Mouse (Mus musculus) heart, embryonic 12.5 days (tissue): ENCODE results near the gene Gm45233. TPM values are rescaled to one million over a fixed set of nuclear protein-coding genes. Genes with fewer than 3 reads are reported as not detected.

Experiments used
- ATAC-seq: fragments of 200-750 bp; cut with Nextera tagmentation; 2 replicates; pipeline ENCODE4 v1.8.0; 2017; ENCODE audit warnings: moderate TSS enrichment, moderate library complexity; ENCODE audit not compliant: insufficient number of reproducible peaks, low FRiP score
- H3K27ac ChIP-seq: fragments of 300-500 bp; sonication (generic); 2 replicates; pipeline ENCODE4 v1.5.1; 2016; ENCODE audit warnings: mild to moderate bottlenecking, moderate library complexity; ENCODE audit not compliant: poor library complexity, severe bottlenecking
- H3K27me3 ChIP-seq: fragments of 300-500 bp; sonication (generic); replicated peaks from 2 replicates; pipeline ENCODE4 v1.6.1; 2016; ENCODE audit warnings: mild to moderate bottlenecking, moderate library complexity
- H3K36me3 ChIP-seq: fragments of 300-500 bp; sonication (generic); 2 replicates; pipeline ENCODE4 v1.6.1; 2016; ENCODE audit warnings: mild to moderate bottlenecking, moderate library complexity
- H3K4me1 ChIP-seq: fragments of 300-500 bp; sonication (generic); replicated peaks from 2 replicates; pipeline ENCODE4 v1.6.1; 2016; ENCODE audit warnings: mild to moderate bottlenecking
- H3K4me2 ChIP-seq: fragments of 300-500 bp; sonication (generic); 2 replicates; pipeline ENCODE4 v1.6.1; 2016; ENCODE audit warnings: mild to moderate bottlenecking, moderate library complexity
- H3K4me3 ChIP-seq: fragments of 300-500 bp; sonication (generic); 2 replicates; pipeline ENCODE4 v1.5.1; 2016; ENCODE audit warnings: mild to moderate bottlenecking
- H3K9ac ChIP-seq: fragments of 300-500 bp; sonication (generic); 2 replicates; pipeline ENCODE4 v1.6.1; 2016; ENCODE audit warnings: mild to moderate bottlenecking, moderate library complexity
- H3K9me3 ChIP-seq: fragments of 300-500 bp; sonication (generic); replicated peaks from 2 replicates; pipeline ENCODE4 v1.6.1; 2016; ENCODE audit warnings: mild to moderate bottlenecking, moderate library complexity
- WGBS: fragments of 180-500 bp; shearing (Covaris S2); methylation state at CpG from one replicate; pipeline ENCODE4 v1.1.7; 2016; 5-methylcytosine and 5-hydroxymethylcytosine counted together
- polyA plus RNA-seq: library from polyadenylated mRNA; unstranded; fragments of >200 nt; fragmentation: Nextera tagmentation; extraction: Ambion mirVana; gene quantifications from 2 replicates; pipeline ENCODE4 v1.2.1, GENCODE M21; 2016

The Gm45233 gene
- polyA plus RNA-seq, 1 experiment from 2014 or later: not detected

- Histone ChIP-seq H3K4me2 (no peak overlapping the region), H3K9ac (no peak overlapping the region), H3K36me3 (no peaks in the 10 kb centered on the region), H3K4me1 (peaks cover 12% of the 10 kb centered on the region), H3K27ac (no peak overlapping the region), H3K9me3 (no peaks in the 10 kb centered on the region), H3K27me3 (peaks cover 75% of the 10 kb centered on the region), H3K4me3 (no peak overlapping the region)
- no peak for ATAC-seq
- 9% methylated on average over 23 of the region's 23 CpGs for WGBS
Measured at GRCm38 (mm10) chr7:43475706-43476105, 31.8 kb downstream of the Gm45233 start.

GRCm38 (mm10) chr7:43476376-43476775, 32.4 kb downstream of the Gm45233 start:
- H3K4me1 ChIP-seq: peaks cover 12% of the 10 kb centered on the region
- H3K4me3 ChIP-seq: 0 out of 2 replicates have a peak overlapping the region, but pooled peaks have one; percentile 3
- no peak for ATAC-seq
- no peak overlapping the region for H3K27ac ChIP-seq
- H3K4me2 ChIP-seq: peak overlapping the region; percentile 29
- no peaks in the 10 kb centered on the region for H3K36me3 ChIP-seq
- H3K9ac ChIP-seq: 0 out of 2 replicates have a peak overlapping the region, but pooled peaks have one; percentile 15
- peaks cover 75% of the 10 kb centered on the region for H3K27me3 ChIP-seq
- no peaks in the 10 kb centered on the region for H3K9me3 ChIP-seq
- WGBS: 2% methylated on average over 13 of the region's 13 CpGs

- no peak overlapping the region for H3K4me3 ChIP-seq
- peaks cover 13% of the 10 kb centered on the region for H3K4me1 ChIP-seq
- H3K4me2 ChIP-seq: no peak overlapping the region
- no peaks in the 10 kb centered on the region for H3K36me3 ChIP-seq
- H3K9me3 ChIP-seq: no peaks in the 10 kb centered on the region
- WGBS: 53% methylated on average over 3 of the region's 3 CpGs
- peaks cover 41% of the 10 kb centered on the region for H3K27me3 ChIP-seq
- no peak overlapping the region for H3K9ac ChIP-seq
- no peak overlapping the region for H3K27ac ChIP-seq
- no peak for ATAC-seq
Measured at GRCm38 (mm10) chr7:43481191-43481590, 37.3 kb downstream of the Gm45233 start.

GRCm38 (mm10) chr7:43482090-43482716, 38.3 kb downstream of the Gm45233 start:
- WGBS: 61% methylated on average over 8 of the region's 8 CpGs
- H3K4me3 ChIP-seq: no peak overlapping the region
- peaks cover 5% of the 10 kb centered on the region for H3K4me1 ChIP-seq
- H3K36me3 ChIP-seq: no peaks in the 10 kb centered on the region
- H3K9me3 ChIP-seq: no peaks in the 10 kb centered on the region
- H3K4me2 ChIP-seq: no peak overlapping the region
- ATAC-seq: no peak
- no peak overlapping the region for H3K9ac ChIP-seq
- peaks cover 38% of the 10 kb centered on the region for H3K27me3 ChIP-seq
- no peak overlapping the region for H3K27ac ChIP-seq

- 12% methylated on average over 10 of the region's 10 CpGs for WGBS
- H3K36me3 ChIP-seq: no peaks in the 10 kb centered on the region
- no peak overlapping the region for H3K27ac ChIP-seq
- no peak for ATAC-seq
- no peak overlapping the region for H3K4me2 ChIP-seq
- H3K9me3 ChIP-seq: no peaks in the 10 kb centered on the region
- H3K4me3 ChIP-seq: no peak overlapping the region
- H3K4me1 ChIP-seq: peaks cover 5% of the 10 kb centered on the region
- no peak overlapping the region for H3K9ac ChIP-seq
- H3K27me3 ChIP-seq: peaks cover 38% of the 10 kb centered on the region
Measured at GRCm38 (mm10) chr7:43483236-43483635, 39.3 kb downstream of the Gm45233 start.

- Histone ChIP-seq H3K36me3 (no peaks in the 10 kb centered on the region), H3K4me3 (no peak overlapping the region), H3K27ac (no peak overlapping the region), H3K4me2 (no peak overlapping the region), H3K4me1 (peaks cover 10% of the 10 kb centered on the region; the same call in 1 of the 2 replicates), H3K9me3 (no peaks in the 10 kb centered on the region; the same call in 1 of the 2 replicates), H3K9ac (no peak overlapping the region), H3K27me3 (peaks cover 66% of the 10 kb centered on the region)
- ATAC-seq: no peak
- WGBS: 34% methylated on average over 5 of the region's 5 CpGs
Measured at GRCm38 (mm10) chr7:43488646-43489045, 44.7 kb downstream of the Gm45233 start.

- Histone ChIP-seq H3K27ac (no peak within 1 kb of the TSS), H3K9me3 (no peaks in the 10 kb centered on the region; the same call in 1 of the 2 replicates), H3K4me3 (peak within 1 kb of the TSS; percentile 56), H3K27me3 (peaks cover 70% of the 10 kb centered on the region), H3K4me2 (peak within 1 kb of the TSS; percentile 82), H3K36me3 (no peaks in the 10 kb centered on the region), H3K9ac (peak within 1 kb of the TSS; percentile 44; the same call in 1 of the 2 replicates), H3K4me1 (peaks cover 10% of the 10 kb centered on the region; the same call in 1 of the 2 replicates)
- WGBS: 3% methylated on average over 19 of the region's 41 CpGs
- ATAC-seq: 0 out of 2 replicates have a peak, but pooled peaks have one; percentile 50
Measured at GRCm38 (mm10) chr7:43489631-43490125, 45.8 kb downstream of the Gm45233 start, which contains the start of gene Iglon5. Gene Iglon5 (minus strand): TSS chr7:43490075.

- H3K9ac ChIP-seq: peak overlapping the region; percentile 44; the same call in 1 of the 2 replicates
- H3K27me3 ChIP-seq: peaks cover 74% of the 10 kb centered on the region
- peak; percentile 46 for ATAC-seq
- H3K36me3 ChIP-seq: no peaks in the 10 kb centered on the region
- peak overlapping the region; percentile 56 for H3K4me3 ChIP-seq
- 2% methylated on average over 6 of the region's 13 CpGs for WGBS
- peak overlapping the region; percentile 82 for H3K4me2 ChIP-seq
- no peaks in the 10 kb centered on the region; the same call in 1 of the 2 replicates for H3K9me3 ChIP-seq
- H3K27ac ChIP-seq: no peak overlapping the region
- peaks cover 10% of the 10 kb centered on the region; the same call in 1 of the 2 replicates for H3K4me1 ChIP-seq
Measured at GRCm38 (mm10) chr7:43490182-43490584, 46.3 kb downstream of the Gm45233 start.

GRCm38 (mm10) chr7:43490861-43491260, 46.9 kb downstream of the Gm45233 start:
- no peaks in the 10 kb centered on the region; the same call in 1 of the 2 replicates for H3K9me3 ChIP-seq
- WGBS: 54% methylated on average over 9 of the region's 9 CpGs
- H3K4me3 ChIP-seq: no peak overlapping the region
- H3K27ac ChIP-seq: no peak overlapping the region
- H3K27me3 ChIP-seq: peaks cover 81% of the 10 kb centered on the region
- peaks cover 10% of the 10 kb centered on the region; the same call in 1 of the 2 replicates for H3K4me1 ChIP-seq
- H3K36me3 ChIP-seq: no peaks in the 10 kb centered on the region
- H3K9ac ChIP-seq: no peak overlapping the region
- H3K4me2 ChIP-seq: no peak overlapping the region
- no peak for ATAC-seq

- Histone ChIP-seq H3K27me3 (peaks cover 48% of the 10 kb centered on the region), H3K4me1 (no peaks in the 10 kb centered on the region), H3K36me3 (no peaks in the 10 kb centered on the region), H3K4me3 (no peak overlapping the region), H3K9me3 (peaks cover 6% of the 10 kb centered on the region; the same call in 1 of the 2 replicates), H3K27ac (no peak overlapping the region), H3K9ac (no peak overlapping the region), H3K4me2 (no peak overlapping the region)
- 0 out of 2 replicates have a peak, but pooled peaks have one; percentile 39 for ATAC-seq
- 16% methylated on average over 21 of the region's 21 CpGs for WGBS
Measured at GRCm38 (mm10) chr7:43495343-43496021, 51.6 kb downstream of the Gm45233 start.
